Mouse (Mus musculus) spleen, postnatal 0 days (tissue): Measurements from ENCODE around the gene Ephx1. TPM values are rescaled to one million over a fixed set of nuclear protein-coding genes. Genes with fewer than 3 reads are reported as not detected.

Experiments used
- polyA plus RNA-seq: library from polyadenylated mRNA; unstranded; fragments of >200 nt; fragmentation: Nextera tagmentation; extraction: Ambion mirVana; gene quantifications from 2 replicates; pipeline ENCODE4 v1.2.1, GENCODE M21; 2015

Gene Ephx1
- 2.4 and 3.7 TPM in 2 replicates for polyA plus RNA-seq

GRCm38 (mm10) chr1:181020756-181021487 is at the start of gene Ephx1:
Gene Ephx1 (minus strand): TSS chr1:181020904.

GRCm38 (mm10) chr1:181050937-181051336 is 30.2 kb upstream of the Ephx1 start, which contains the start of gene 9130409I23Rik:
Gene 9130409I23Rik (plus strand): TSS chr1:181051237.

GRCm38 (mm10) chr1:180942166-180943031 is 78.3 kb downstream of the Ephx1 start, which contains the start of gene Tmem63a:
Gene Tmem63a (plus strand): TSS chr1:180942344.

GRCm38 (mm10) chr1:180934467-180935419 is 86.0 kb downstream of the Ephx1 start, which contains the start of gene Lefty1:
Gene Lefty1 (plus strand): TSS chr1:180935022.

Other genes with a start within 250 kb of the Ephx1 start
- 2,428 and 2,593 TPM in 2 replicates for gene H3f3a, start 207.0 kb downstream of the Ephx1 start, polyA plus RNA-seq
- gene Sde2, start 169.8 kb downstream of the Ephx1 start, polyA plus RNA-seq, result 25.3 and 27.8 TPM in 2 replicates
- 0.05 TPM in 1 of 2 replicates, not detected in the other for gene Lefty2, start 127.8 kb downstream of the Ephx1 start, polyA plus RNA-seq
- gene Pycr2, start 116.6 kb downstream of the Ephx1 start, polyA plus RNA-seq, result 82.2 and 100 TPM in 2 replicates
- 4.7 and 4.9 TPM in 2 replicates for gene Lefty1, start 85.9 kb downstream of the Ephx1 start, polyA plus RNA-seq
- gene Tmem63a, start 78.6 kb downstream of the Ephx1 start, polyA plus RNA-seq, result 11.9 and 12.4 TPM in 2 replicates
- not detected in 2 replicates for gene 9130409I23Rik, start 30.3 kb upstream of the Ephx1 start, polyA plus RNA-seq
- 19.5 and 20.9 TPM in 2 replicates for gene Nvl, start 123.3 kb upstream of the Ephx1 start, polyA plus RNA-seq
- gene Cnih4, start 123.8 kb upstream of the Ephx1 start, polyA plus RNA-seq, result 75.2 and 76.6 TPM in 2 replicates
- 85.6 and 90.1 TPM in 2 replicates for gene Wdr26, start 191.1 kb upstream of the Ephx1 start, polyA plus RNA-seq